Mouse (Mus musculus) liver, embryonic 11.5 days (tissue): ENCODE data around the gene Pcsk5. TPM values are rescaled to one million over a fixed set of nuclear protein-coding genes. Genes with fewer than 3 reads are reported as not detected.

Experiments used
- ATAC-seq: fragments of 200-750 bp; cut with Nextera tagmentation; replicated peaks from 2 replicates; pipeline ENCODE4 v1.8.0; 2017; ENCODE audit warnings: moderate number of reproducible peaks, mild to moderate bottlenecking, moderate TSS enrichment, moderate library complexity; ENCODE audit not compliant: low FRiP score
- DNase-seq: peaks from one replicate; pipeline ENCODE4 v3.0.0-alpha.2; 2017; ENCODE audit warnings: low spot score
- H3K27ac ChIP-seq: fragments of 300-500 bp; sonication (generic); 2 replicates; pipeline ENCODE4 v1.5.1; 2014; ENCODE audit warnings: mild to moderate bottlenecking, low read depth, low read length, control low read depth
- H3K27me3 ChIP-seq: fragments of 300-500 bp; sonication (generic); replicated peaks from 2 replicates; pipeline ENCODE4 v1.6.1; 2014; ENCODE audit warnings: low read length, mixed read lengths; ENCODE audit not compliant: control insufficient read depth, insufficient read depth
- H3K36me3 ChIP-seq: fragments of 300-500 bp; sonication (generic); 2 replicates; pipeline ENCODE4 v1.6.1; 2014; ENCODE audit warnings: mild to moderate bottlenecking, low read length, moderate library complexity, mixed read lengths; ENCODE audit not compliant: control insufficient read depth, insufficient read depth
- H3K4me1 ChIP-seq: fragments of 300-500 bp; sonication (generic); replicated peaks from 2 replicates; pipeline ENCODE4 v1.6.1; 2014; ENCODE audit warnings: low read length, mixed read lengths; ENCODE audit not compliant: control insufficient read depth, insufficient read depth
- H3K4me2 ChIP-seq: fragments of 300-500 bp; sonication (generic); 2 replicates; pipeline ENCODE4 v1.6.1; 2014; ENCODE audit warnings: mild to moderate bottlenecking, control low read depth, moderate library complexity
- H3K4me3 ChIP-seq: fragments of 300-500 bp; sonication (generic); 2 replicates; pipeline ENCODE4 v1.5.1; 2014; ENCODE audit warnings: low read depth, low read length, control low read depth
- H3K9ac ChIP-seq: fragments of 300-500 bp; sonication (generic); 2 replicates; pipeline ENCODE4 v1.6.1; 2014; ENCODE audit warnings: low read depth, low read length, control low read depth
- H3K9me3 ChIP-seq: fragments of 300-500 bp; sonication (generic); 2 replicates; pipeline ENCODE4 v1.6.1; 2016; ENCODE audit warnings: low read length, inconsistent platforms, mixed read lengths; ENCODE audit not compliant: control insufficient read depth
- WGBS: fragments of 180-500 bp; shearing (Covaris S2); extraction: QIAGEN DNeasy Blood & Tissue Kit; methylation state at CpG from one replicate; pipeline ENCODE4 v1.1.7; 2014; 5-methylcytosine and 5-hydroxymethylcytosine counted together
- polyA plus RNA-seq: library from polyadenylated mRNA; unstranded; fragments of >200 nt; fragmentation: Nextera tagmentation; extraction: Ambion mirVana; gene quantifications from 2 replicates; pipeline ENCODE4 v1.2.1, GENCODE M21; 2014

The Pcsk5 gene
- polyA plus RNA-seq, 1 experiment from 2014 or later, result 4.8 TPM

GRCm38 (mm10) chr19:17774061-17774460, 63.4 kb downstream of the Pcsk5 start:
- H3K27me3 ChIP-seq, result no peaks in the 10 kb centered on the region
- H3K9me3 ChIP-seq, result no peaks in the 10 kb centered on the region
- H3K36me3 ChIP-seq, result no peaks in the 10 kb centered on the region
- no peak overlapping the region for H3K4me3 ChIP-seq
- no peak overlapping the region for H3K27ac ChIP-seq
- DNase-seq (no peak), ATAC-seq (no peak)
- no peak overlapping the region for H3K4me2 ChIP-seq
- no peak overlapping the region for H3K9ac ChIP-seq
- WGBS, result 60% methylated on average over 1 of the region's 1 CpGs
- no peaks in the 10 kb centered on the region for H3K4me1 ChIP-seq

DNA sequence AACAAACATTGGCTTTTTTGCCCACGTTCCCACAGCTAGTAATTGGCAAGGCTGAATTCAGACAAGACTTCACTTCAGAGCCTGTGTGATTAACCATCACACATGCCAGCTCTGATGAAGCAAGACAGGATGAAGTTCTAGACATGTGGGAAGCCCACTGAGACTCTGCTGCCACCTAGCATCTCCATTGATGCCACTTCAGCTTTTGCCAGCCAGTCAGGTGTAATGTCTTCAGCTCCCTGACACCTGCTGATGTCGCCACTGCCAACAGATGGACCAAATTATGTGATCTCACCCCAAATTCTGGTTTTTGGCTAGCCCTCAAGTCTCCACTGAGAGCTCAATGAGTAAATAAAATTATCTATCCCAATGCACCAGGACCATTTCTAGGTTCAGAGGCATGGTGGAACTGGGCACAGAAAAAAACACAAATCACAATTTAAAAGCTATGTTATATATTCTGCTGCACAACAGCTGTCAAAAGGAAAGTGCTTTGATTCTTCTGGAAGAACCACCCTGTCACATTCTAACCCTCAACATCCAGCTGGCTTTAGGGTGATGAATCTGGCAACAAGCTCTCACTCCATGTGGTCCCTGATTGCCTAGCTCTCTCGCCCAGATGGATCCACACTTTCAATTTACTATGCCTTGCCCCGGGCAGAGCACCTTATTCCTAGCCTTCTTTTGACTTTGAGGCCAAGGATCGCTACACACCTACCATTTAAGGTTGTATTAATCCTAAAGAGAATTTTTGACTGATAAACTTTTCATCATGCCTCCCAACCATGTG, 67.6 kb downstream of the Pcsk5 start:
- no peaks in the 10 kb centered on the region for H3K36me3 ChIP-seq
- DNase-seq (no peak), ATAC-seq (no peak)
- H3K9ac ChIP-seq, result no peak overlapping the region
- H3K4me1 ChIP-seq, result no peaks in the 10 kb centered on the region
- no peaks in the 10 kb centered on the region for H3K9me3 ChIP-seq
- 70% methylated on average over 5 of the region's 5 CpGs for WGBS
- H3K27me3 ChIP-seq, result no peaks in the 10 kb centered on the region
- H3K4me3 ChIP-seq, result no peak overlapping the region
- H3K4me2 ChIP-seq, result no peak overlapping the region
- no peak overlapping the region for H3K27ac ChIP-seq

- ATAC-seq (no peak), DNase-seq (no peak)
- no peaks in the 10 kb centered on the region for H3K9me3 ChIP-seq
- no peaks in the 10 kb centered on the region for H3K4me1 ChIP-seq
- no peak overlapping the region for H3K4me3 ChIP-seq
- 73% methylated on average over 2 of the region's 2 CpGs for WGBS
- no peak overlapping the region for H3K9ac ChIP-seq
- H3K4me2 ChIP-seq, result no peak overlapping the region
- H3K27me3 ChIP-seq, result no peaks in the 10 kb centered on the region
- H3K36me3 ChIP-seq, result no peaks in the 10 kb centered on the region
- no peak overlapping the region for H3K27ac ChIP-seq
Observed at GRCm38 (mm10) chr19:17765001-17765400, 72.4 kb downstream of the Pcsk5 start.

- Histone ChIP-seq H3K4me2 (no peak overlapping the region), H3K9me3 (no peaks in the 10 kb centered on the region), H3K4me3 (no peak overlapping the region), H3K9ac (no peak overlapping the region), H3K4me1 (no peaks in the 10 kb centered on the region), H3K27ac (no peak overlapping the region), H3K27me3 (no peaks in the 10 kb centered on the region), H3K36me3 (no peaks in the 10 kb centered on the region)
- DNase-seq (no peak), ATAC-seq (no peak)
Observed at GRCm38 (mm10) chr19:17762740-17763139, 74.7 kb downstream of the Pcsk5 start.

GRCm38 (mm10) chr19:17761678-17762077, 75.8 kb downstream of the Pcsk5 start:
- Histone ChIP-seq H3K4me2 (no peak overlapping the region), H3K4me3 (no peak overlapping the region), H3K36me3 (no peaks in the 10 kb centered on the region), H3K4me1 (no peaks in the 10 kb centered on the region), H3K27ac (no peak overlapping the region), H3K9me3 (no peaks in the 10 kb centered on the region), H3K9ac (no peak overlapping the region), H3K27me3 (no peaks in the 10 kb centered on the region)
- ATAC-seq, result no peak
- WGBS, result 84% methylated on average over 5 of the region's 5 CpGs
- DNase-seq, result no peak

DNA sequence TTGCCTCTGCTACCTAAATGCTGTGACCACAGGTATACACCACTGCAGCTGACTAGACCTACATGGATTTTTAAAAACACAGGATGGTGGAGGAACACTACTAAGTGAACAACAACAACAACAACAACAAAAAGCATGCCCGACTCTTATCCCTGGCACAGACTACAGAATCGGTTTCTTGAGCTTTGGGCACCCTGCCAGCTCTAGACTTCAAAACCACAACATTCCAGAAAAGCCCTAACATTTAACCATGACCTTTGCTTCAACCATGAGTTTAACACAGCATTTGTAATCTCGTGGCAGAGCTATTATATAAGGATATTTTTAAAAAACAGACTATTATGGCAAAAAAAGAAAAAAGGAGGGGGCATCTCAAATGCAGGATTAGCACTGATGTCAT, 84.6 kb downstream of the Pcsk5 start:
- H3K4me1 ChIP-seq, result no peaks in the 10 kb centered on the region
- ATAC-seq, result no peak

GRCm38 (mm10) chr19:17748331-17748730, 89.1 kb downstream of the Pcsk5 start:
- Histone ChIP-seq H3K4me3 (no peak overlapping the region), H3K36me3 (no peaks in the 10 kb centered on the region), H3K27me3 (no peaks in the 10 kb centered on the region), H3K4me2 (no peak overlapping the region), H3K9me3 (no peaks in the 10 kb centered on the region), H3K4me1 (no peaks in the 10 kb centered on the region), H3K27ac (no peak overlapping the region), H3K9ac (no peak overlapping the region)
- ATAC-seq, result no peak
- no peak for DNase-seq
- WGBS, result 89% methylated on average over 3 of the region's 3 CpGs

More for the DNA sequence above, 84.6 kb downstream of the Pcsk5 start:
- H3K9ac ChIP-seq, result no peak overlapping the region
- H3K4me2 ChIP-seq, result no peak overlapping the region
- no peaks in the 10 kb centered on the region for H3K27me3 ChIP-seq
- no peaks in the 10 kb centered on the region for H3K9me3 ChIP-seq
- no peak for DNase-seq
- no peak overlapping the region for H3K27ac ChIP-seq
- no peaks in the 10 kb centered on the region for H3K36me3 ChIP-seq
- H3K4me3 ChIP-seq, result no peak overlapping the region
- 71% methylated on average over 3 of the region's 3 CpGs for WGBS

DNA sequence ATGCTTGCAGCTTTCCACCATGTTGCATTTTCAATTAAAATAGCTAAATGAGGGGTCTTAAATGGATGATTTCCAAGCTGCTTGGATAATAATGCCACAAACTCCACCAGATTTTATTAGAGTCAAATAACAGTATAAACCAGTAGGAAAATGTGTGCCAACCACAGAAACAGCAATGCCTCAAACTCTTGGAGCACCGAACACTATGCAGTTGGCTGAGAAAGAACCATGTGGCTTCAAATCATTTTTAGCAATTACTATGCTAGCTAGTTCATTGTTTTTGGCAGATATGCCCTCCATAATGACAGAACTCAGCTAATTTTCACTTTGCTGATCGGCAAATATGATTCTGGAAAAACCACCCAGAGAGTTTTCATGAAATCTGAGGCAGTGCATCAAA, 92.1 kb downstream of the Pcsk5 start:
- Histone ChIP-seq H3K4me2 (no peak overlapping the region), H3K27ac (no peak overlapping the region), H3K9ac (no peak overlapping the region), H3K4me3 (no peak overlapping the region), H3K36me3 (no peaks in the 10 kb centered on the region), H3K4me1 (no peaks in the 10 kb centered on the region), H3K9me3 (no peaks in the 10 kb centered on the region), H3K27me3 (no peaks in the 10 kb centered on the region)
- ATAC-seq (no peak), DNase-seq (no peak)
- WGBS, result 77% methylated on average over 2 of the region's 2 CpGs

DNA sequence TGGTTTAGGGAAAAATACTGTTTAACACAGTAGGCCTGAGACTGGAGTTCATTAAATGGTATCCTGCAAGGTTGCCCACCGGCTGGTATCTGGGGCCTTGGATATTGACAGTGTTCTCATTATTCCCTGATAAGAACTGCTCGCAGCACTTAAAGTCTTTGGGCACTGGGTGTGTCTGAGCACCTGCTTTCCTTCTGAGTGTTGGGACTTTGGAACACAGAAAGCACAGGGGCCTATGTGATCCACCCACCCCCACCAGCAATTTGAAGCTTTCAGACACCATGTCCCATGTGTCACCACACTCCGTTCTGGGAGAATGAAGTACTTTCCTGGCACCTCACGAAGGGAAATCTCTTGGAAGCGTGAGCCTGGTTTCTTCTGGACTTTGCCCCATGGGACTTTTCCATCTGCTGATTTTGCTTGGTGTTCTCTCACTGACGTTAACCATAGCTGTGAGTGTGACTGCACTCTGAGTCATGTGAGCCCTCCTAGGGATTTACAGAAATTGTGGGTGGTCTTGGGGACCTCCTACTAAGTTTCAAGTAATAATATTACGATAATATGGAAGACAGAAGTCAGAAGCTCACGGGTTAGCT, 92.9 kb downstream of the Pcsk5 start:
- no peaks in the 10 kb centered on the region for H3K27me3 ChIP-seq
- 78% methylated on average over 8 of the region's 8 CpGs for WGBS
- DNase-seq (no peak), ATAC-seq (no peak)
- no peak overlapping the region for H3K27ac ChIP-seq
- no peaks in the 10 kb centered on the region for H3K9me3 ChIP-seq
- no peaks in the 10 kb centered on the region for H3K4me1 ChIP-seq
- H3K9ac ChIP-seq, result no peak overlapping the region
- H3K4me3 ChIP-seq, result no peak overlapping the region
- no peaks in the 10 kb centered on the region for H3K36me3 ChIP-seq
- H3K4me2 ChIP-seq, result no peak overlapping the region
